In the genomic region with DNA sequence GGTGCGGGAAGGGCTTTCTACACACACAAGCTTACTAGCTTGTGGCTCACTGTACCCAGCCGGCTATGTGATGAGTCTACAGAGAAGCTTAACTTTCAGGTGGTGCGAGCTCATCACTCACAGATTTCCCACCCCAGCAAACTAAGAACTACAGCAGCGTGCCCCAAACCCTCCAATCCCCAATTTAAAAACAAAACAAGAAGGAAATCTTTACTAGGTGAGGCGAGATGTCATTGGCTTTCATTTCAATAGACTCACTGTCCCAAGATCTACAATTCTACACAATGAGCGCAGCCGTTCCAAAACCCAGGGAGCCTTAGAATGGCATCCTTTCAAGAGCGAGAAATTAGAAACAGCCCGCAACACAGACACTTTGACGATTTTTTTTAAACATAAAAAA, we compare ENCODE assay signal across 9 mouse cellular contexts. TPM values are rescaled to one million over a fixed set of nuclear protein-coding genes. Genes with fewer than 3 reads are reported as not detected.
DNase-seq lines count a peak whose midpoint lies in the region; ATAC-seq and TF ChIP-seq lines count a peak whose summit lies in the region.
"Had no signal": no experiment of that assay in that cellular context is flagged by ENCODE, and none has a peak within 500 bp of the region (broad histone marks: within the 10 kb centered on the region; RNA-seq: fewer than 3 reads in every experiment).

No protein-coding gene starts in this region.

- TF ChIP-seq EP300 in liver, postnatal 0 days (IDR thresholded peaks at IDR 0.05; ENCODE audit: low read depth), result no peak

- ATAC-seq in heart, embryonic 13.5 days (ENCODE audit: extremely low read depth, insufficient number of reproducible peaks, low FRiP score, low TSS enrichment), result no peak
- ATAC-seq in liver, postnatal 0 days, result no peak
- ATAC-seq in erythroblast, adult 5-6 weeks (replicated peaks; ENCODE audit: low FRiP score, poor library complexity, severe bottlenecking), result no peak

- H3K4me1 ChIP-seq in heart, embryonic 13.5 days, result peaks cover 12% of the 10 kb centered on the region; the same call in 1 of the 2 replicates
- 0 out of 2 replicates have a peak, but pooled peaks cover 4% of the 10 kb centered on the region for H3K4me1 ChIP-seq in liver, postnatal 0 days (ENCODE audit: insufficient read depth)

- H3K9me3 ChIP-seq in heart, embryonic 13.5 days, result peaks cover 8% of the 10 kb centered on the region; the same call in 1 of the 2 replicates
- no peaks in the 10 kb centered on the region for H3K9me3 ChIP-seq in liver, postnatal 0 days (ENCODE audit: low read length)

- intact Hi-C loops in heart, postnatal 14 days (cut with DNase I), result loop anchor here (2.0 to 5.0 kb wide), 4 partner anchors 75 to 191 kb away; no protein-coding TSS in a partner anchor

- peaks cover 3% of the 10 kb centered on the region for H3K27me3 ChIP-seq in heart, embryonic 13.5 days (replicated peaks)
- H3K27me3 ChIP-seq in liver, postnatal 0 days (ENCODE audit: insufficient read depth, low read length), result peaks cover 19% of the 10 kb centered on the region

- H3K9ac ChIP-seq in heart, embryonic 13.5 days, result peak overlapping the region; percentile 89
- no peak overlapping the region for H3K9ac ChIP-seq in liver, postnatal 0 days (replicated peaks)

- peak overlapping the region; percentile 96 for H3K4me2 ChIP-seq in heart, embryonic 13.5 days
- peak overlapping the region; percentile 80 for H3K4me2 ChIP-seq in liver, postnatal 0 days (ENCODE audit: low read depth, low read length)

- peak overlapping the region; percentile 36; the same call in 1 of the 2 replicates for H3K27ac ChIP-seq in heart, embryonic 13.5 days (replicated peaks)
- peak overlapping the region; percentile 55 for H3K27ac ChIP-seq in liver, postnatal 0 days (ENCODE audit: low read depth)

- 25% methylated on average over 10 of the region's 10 CpGs for WGBS in heart, embryonic 13.5 days
- WGBS in liver, postnatal 0 days (ENCODE audit: insufficient replicate concordance), result 25% methylated on average over 10 of the region's 10 CpGs

- TF ChIP-seq CTCF in liver, postnatal 0 days (IDR thresholded peaks at IDR 0.05; ENCODE audit: low read depth), result no peak

- peak overlapping the region; percentile 86 for H3K4me3 ChIP-seq in heart, embryonic 13.5 days
- peak overlapping the region; percentile 60 for H3K4me3 ChIP-seq in liver, postnatal 0 days (ENCODE audit: low read depth, low read length)

- peak; percentile 25 to 56 for DNase-seq in heart, adult 18-20 months
- no peak for DNase-seq in heart, postnatal 14 days
- DNase-seq in NIH3T3 (ENCODE audit: low read depth), result peak; percentile 65
- DNase-seq in liver, postnatal 0 days, result no peak
- no peak for DNase-seq in layer of hippocampus, adult 8-10 months (ENCODE audit: low spot score in 2 of 2)
- DNase-seq in cerebellum, adult 9-11 months, result no peak

- H3K36me3 ChIP-seq in heart, embryonic 13.5 days, result no peaks in the 10 kb centered on the region
- H3K36me3 ChIP-seq in liver, postnatal 0 days (replicated peaks; ENCODE audit: insufficient read depth, low read length), result no peaks in the 10 kb centered on the region
- H3K36me3 ChIP-seq: G1E had no signal

RNA-seq across cellular contexts. Expression of a gene that starts 7.0 kb away (rescaled TPM):
- 10 to 100 TPM; 11.4 to 13.5 TPM for total RNA-seq in heart, adult 18-20 months (2021)
- 10 to 100 TPM; 19.7 to 20.6 TPM for total RNA-seq in heart, postnatal 14 days (2021)
- 17.8 and 22.2 TPM in 2 replicates for polyA plus RNA-seq in heart, embryonic 13.5 days (2015; fragmentation: Nextera tagmentation; extraction: Ambion mirVana)
- polyA plus RNA-seq in liver, postnatal 0 days (2015; fragmentation: Nextera tagmentation; extraction: Ambion mirVana), result 2.4 and 4.8 TPM in 2 replicates
- 4.4 and 6.3 TPM in 2 replicates for total RNA-seq in erythroblast, adult 5-6 weeks (2015; ENCODE audit: low replicate concordance)
- 2.3 and 2.9 TPM in 2 replicates for total RNA-seq in erythroblast, adult 5-6 weeks (2017; ENCODE audit: low replicate concordance)
- total RNA-seq in layer of hippocampus, adult 8-10 months (2022), result 10 to 100 TPM; 39.1 to 47.8 (median 45.7) TPM
- polyA plus RNA-seq: G1E had no signal

Comparison
In these comparisons a context has a peak if more than half of its experiments do, and no peak if none do; other contexts are left out.
1. DNase-seq: peak in heart, adult 18-20 months (2 of 2) and NIH3T3 (single experiment); none in heart, postnatal 14 days (0 of 2), liver, postnatal 0 days (single experiment), layer of hippocampus, adult 8-10 months (0 of 2) and cerebellum, adult 9-11 months (single experiment).